Mouse (Mus musculus): ENCODE measurements around the gene Grhl3. TPM values are rescaled to one million over a fixed set of nuclear protein-coding genes. Genes with fewer than 3 reads are reported as not detected.
A peak's percentile ranks its signal among the peaks of the same experiment; 100 is the strongest.

Gene Grhl3
- polyA plus RNA-seq, 1 experiment from 2014 or later = 4.7 TPM

DNA sequence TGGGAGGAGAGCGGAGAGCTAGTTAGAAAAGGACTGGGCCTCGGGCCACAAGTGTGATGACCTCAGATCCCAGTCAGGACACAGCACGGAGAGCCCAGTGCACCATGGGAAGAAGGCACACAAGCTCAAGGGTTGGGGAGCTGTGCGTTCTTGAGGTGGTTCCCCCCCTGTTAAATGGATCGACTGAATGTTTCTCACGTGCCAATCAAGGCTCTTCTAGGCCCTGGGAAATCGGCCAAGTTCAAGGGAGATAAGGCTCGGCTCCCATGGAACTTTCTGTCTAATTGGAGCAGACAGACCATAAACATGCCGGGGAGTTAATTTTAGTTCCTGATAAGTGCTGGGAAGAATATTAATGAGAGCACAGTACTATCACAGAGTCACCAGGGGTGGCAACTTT lies 8.0 kb downstream of the Grhl3 start:
- 14% methylated on average over 9 of the region's 9 CpGs for WGBS
- Histone ChIP-seq H3K9ac (ENCODE audit: low read length) (no peak overlapping the region), H3K4me3 (ENCODE audit: low read length) (no peak overlapping the region), H3K27ac (ENCODE audit: low read length) (peak overlapping the region; percentile 60; the same call in 1 of the 2 replicates), H3K27me3 (ENCODE audit: control insufficient read depth, insufficient read depth, low read depth, low read length) (peaks cover 9% of the 10 kb centered on the region), H3K4me2 (ENCODE audit: low read depth, low read length) (no peak overlapping the region), H3K36me3 (ENCODE audit: control insufficient read depth, insufficient read depth, low read length) (no peaks in the 10 kb centered on the region), H3K4me1 (replicated peaks; ENCODE audit: control insufficient read depth, insufficient read depth, low read length) (peaks cover 26% of the 10 kb centered on the region), H3K9me3 (ENCODE audit: control insufficient read depth, low read length) (no peaks in the 10 kb centered on the region)
- peak; percentile 56 for ATAC-seq (ENCODE audit: low read depth)

DNA sequence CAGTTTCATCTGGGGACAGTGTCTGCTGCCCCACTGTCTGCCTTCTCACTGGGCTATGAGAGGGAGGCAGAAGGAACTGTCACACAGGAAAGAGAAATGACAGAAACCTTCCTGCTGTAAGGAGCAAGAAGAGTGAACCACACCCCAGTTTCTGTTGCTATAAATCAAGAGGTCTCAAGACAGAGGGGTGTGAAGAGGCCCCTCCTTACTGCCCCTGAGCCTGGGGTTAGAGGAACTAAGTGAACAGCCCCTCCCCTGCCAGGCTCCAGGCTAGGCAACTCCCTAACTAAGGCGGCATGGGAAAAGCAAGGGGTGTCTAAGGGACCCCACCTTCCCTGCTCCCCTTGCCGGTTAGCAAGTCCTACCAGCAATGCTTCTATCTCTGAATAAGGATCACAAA lies 9.6 kb downstream of the Grhl3 start:
- Histone ChIP-seq H3K9ac (ENCODE audit: low read length) (no peak overlapping the region), H3K4me3 (ENCODE audit: low read length) (no peak overlapping the region), H3K27ac (ENCODE audit: low read length) (0 out of 2 replicates have a peak overlapping the region, but pooled peaks have one; percentile 38), H3K4me2 (ENCODE audit: low read depth, low read length) (no peak overlapping the region), H3K27me3 (ENCODE audit: control insufficient read depth, insufficient read depth, low read depth, low read length) (peaks cover 4% of the 10 kb centered on the region; the same call in 1 of the 2 replicates), H3K9me3 (ENCODE audit: control insufficient read depth, low read length) (no peaks in the 10 kb centered on the region), H3K36me3 (ENCODE audit: control insufficient read depth, insufficient read depth, low read length) (no peaks in the 10 kb centered on the region), H3K4me1 (replicated peaks; ENCODE audit: control insufficient read depth, insufficient read depth, low read length) (peaks cover 18% of the 10 kb centered on the region)
- 22% methylated on average over 2 of the region's 2 CpGs for WGBS
- ATAC-seq (ENCODE audit: low read depth) = no peak

DNA sequence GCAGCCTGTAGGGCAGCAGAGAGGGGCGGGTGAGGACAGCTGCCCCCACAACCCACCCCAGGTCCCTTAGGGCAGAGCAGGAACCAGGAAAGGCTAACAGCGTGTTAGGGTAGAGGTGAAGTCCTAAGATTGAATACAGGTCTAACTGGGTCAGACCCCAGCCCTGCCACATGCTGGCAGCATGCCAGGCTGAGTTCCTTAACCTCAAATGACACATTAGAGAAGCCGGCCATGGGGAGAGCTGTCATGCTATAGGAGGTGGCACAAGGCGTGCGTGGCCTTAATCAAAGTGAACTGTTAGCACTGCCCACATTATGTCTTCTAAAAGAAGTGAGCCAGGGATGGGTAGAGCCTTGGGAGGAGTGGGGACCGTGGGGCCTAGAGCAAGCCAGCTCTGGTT lies 24.1 kb downstream of the Grhl3 start:
- Histone ChIP-seq H3K36me3 (ENCODE audit: control insufficient read depth, insufficient read depth, low read length) (no peaks in the 10 kb centered on the region), H3K27me3 (ENCODE audit: control insufficient read depth, insufficient read depth, low read depth, low read length) (no peaks in the 10 kb centered on the region), H3K9me3 (ENCODE audit: control insufficient read depth, low read length) (no peaks in the 10 kb centered on the region), H3K9ac (ENCODE audit: low read length) (no peak overlapping the region), H3K4me2 (ENCODE audit: low read depth, low read length) (no peak overlapping the region), H3K4me1 (replicated peaks; ENCODE audit: control insufficient read depth, insufficient read depth, low read length) (peaks cover 42% of the 10 kb centered on the region), H3K4me3 (ENCODE audit: low read length) (no peak overlapping the region), H3K27ac (ENCODE audit: low read length) (no peak overlapping the region)
- WGBS = 46% methylated on average over 6 of the region's 6 CpGs
- ATAC-seq (ENCODE audit: low read depth) = no peak

DNA sequence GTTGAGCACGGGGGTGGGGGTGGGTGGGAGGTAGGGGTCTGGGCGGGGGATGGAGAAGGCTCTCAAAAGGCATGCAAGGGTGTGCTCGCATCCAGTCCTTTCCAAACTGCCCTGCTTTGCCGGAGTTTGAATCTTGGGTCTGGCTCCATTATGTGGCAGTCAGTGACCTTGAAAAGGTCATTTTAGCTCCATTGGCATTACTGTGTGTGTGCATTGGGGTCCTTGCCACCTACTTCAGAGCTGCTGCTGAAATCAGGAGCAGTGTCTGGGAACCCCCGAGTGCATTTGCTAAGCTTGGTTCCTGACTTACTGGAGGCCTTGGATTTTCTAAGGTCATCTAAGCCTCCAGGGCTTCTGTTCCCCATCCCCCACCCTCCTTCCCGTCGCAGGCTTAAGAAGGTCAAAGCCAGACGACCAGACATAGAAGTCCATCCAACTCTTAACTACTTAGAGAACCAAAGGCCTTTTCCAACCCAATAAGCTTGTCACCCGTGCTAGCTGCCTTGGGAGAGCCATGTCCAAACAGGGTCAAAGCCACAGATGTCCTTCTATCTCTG lies 24.8 kb downstream of the Grhl3 start:
- Histone ChIP-seq H3K9me3 (ENCODE audit: control insufficient read depth, low read length) (no peaks in the 10 kb centered on the region), H3K27ac (ENCODE audit: low read length) (no peak overlapping the region; the same call in 1 of the 2 replicates), H3K27me3 (ENCODE audit: control insufficient read depth, insufficient read depth, low read depth, low read length) (no peaks in the 10 kb centered on the region), H3K36me3 (ENCODE audit: control insufficient read depth, insufficient read depth, low read length) (no peaks in the 10 kb centered on the region), H3K4me3 (ENCODE audit: low read length) (no peak overlapping the region), H3K4me1 (replicated peaks; ENCODE audit: control insufficient read depth, insufficient read depth, low read length) (peaks cover 43% of the 10 kb centered on the region), H3K9ac (ENCODE audit: low read length) (no peak overlapping the region), H3K4me2 (ENCODE audit: low read depth, low read length) (no peak overlapping the region)
- ATAC-seq (ENCODE audit: low read depth) = no peak
- 28% methylated on average over 9 of the region's 9 CpGs for WGBS

DNA sequence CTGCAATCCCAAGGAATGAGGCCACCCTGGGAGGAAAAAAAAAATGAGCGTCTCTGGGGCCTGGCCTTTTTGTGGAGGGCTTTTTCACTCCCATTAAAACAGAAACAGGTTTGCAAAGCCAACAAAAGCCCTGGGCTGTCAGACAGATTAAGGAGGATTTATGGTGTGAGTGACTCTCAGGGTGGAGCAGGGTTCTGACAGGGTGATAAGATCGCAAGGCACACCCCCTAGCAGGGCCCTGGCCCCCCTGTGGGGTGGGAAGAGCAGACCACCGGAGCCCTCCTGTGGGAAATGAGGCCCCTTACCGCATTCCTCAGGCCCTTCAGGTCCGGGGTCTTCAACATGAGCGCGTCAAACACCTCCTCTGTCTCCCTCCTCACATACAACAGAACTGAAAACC lies 25.3 kb downstream of the Grhl3 start:
- ATAC-seq (ENCODE audit: low read depth) = 0 out of 2 replicates have a peak, but pooled peaks have one; percentile 6
- Histone ChIP-seq H3K4me3 (ENCODE audit: low read length) (no peak overlapping the region), H3K9ac (ENCODE audit: low read length) (no peak overlapping the region), H3K27ac (ENCODE audit: low read length) (peak overlapping the region; percentile 83), H3K36me3 (ENCODE audit: control insufficient read depth, insufficient read depth, low read length) (no peaks in the 10 kb centered on the region), H3K4me2 (ENCODE audit: low read depth, low read length) (no peak overlapping the region), H3K9me3 (ENCODE audit: control insufficient read depth, low read length) (no peaks in the 10 kb centered on the region), H3K4me1 (replicated peaks; ENCODE audit: control insufficient read depth, insufficient read depth, low read length) (peaks cover 43% of the 10 kb centered on the region), H3K27me3 (ENCODE audit: control insufficient read depth, insufficient read depth, low read depth, low read length) (no peaks in the 10 kb centered on the region)
- WGBS = 13% methylated on average over 7 of the region's 7 CpGs

DNA sequence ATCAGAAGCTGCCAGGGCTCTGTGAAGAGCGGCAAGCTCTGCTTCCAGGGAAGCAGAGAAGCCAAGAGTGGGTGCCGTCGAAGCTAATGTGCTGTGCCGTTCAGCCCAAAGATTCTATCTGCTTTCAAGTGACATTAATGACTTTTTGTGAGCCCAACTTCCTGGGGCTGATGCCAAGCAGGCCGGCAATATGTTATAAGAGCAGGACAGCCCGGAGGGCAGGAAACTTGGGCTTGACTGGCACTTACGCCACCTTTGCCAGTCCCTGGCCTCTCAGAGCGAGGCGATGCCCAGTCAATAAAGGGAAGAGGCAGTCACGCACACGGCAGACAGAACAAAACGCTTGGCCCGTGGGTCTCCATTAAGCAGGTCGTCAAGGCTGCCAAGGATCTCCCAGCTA lies 25.9 kb downstream of the Grhl3 start:
- Histone ChIP-seq H3K9me3 (ENCODE audit: control insufficient read depth, low read length) (no peaks in the 10 kb centered on the region), H3K9ac (ENCODE audit: low read length) (no peak overlapping the region), H3K27me3 (ENCODE audit: control insufficient read depth, insufficient read depth, low read depth, low read length) (no peaks in the 10 kb centered on the region), H3K4me3 (ENCODE audit: low read length) (no peak overlapping the region), H3K4me2 (ENCODE audit: low read depth, low read length) (no peak overlapping the region), H3K4me1 (replicated peaks; ENCODE audit: control insufficient read depth, insufficient read depth, low read length) (peaks cover 43% of the 10 kb centered on the region), H3K27ac (ENCODE audit: low read length) (peak overlapping the region; percentile 83), H3K36me3 (ENCODE audit: control insufficient read depth, insufficient read depth, low read length) (no peaks in the 10 kb centered on the region)
- ATAC-seq (ENCODE audit: low read depth) = 0 out of 2 replicates have a peak, but pooled peaks have one; percentile 2
- WGBS = 25% methylated on average over 14 of the region's 14 CpGs

DNA sequence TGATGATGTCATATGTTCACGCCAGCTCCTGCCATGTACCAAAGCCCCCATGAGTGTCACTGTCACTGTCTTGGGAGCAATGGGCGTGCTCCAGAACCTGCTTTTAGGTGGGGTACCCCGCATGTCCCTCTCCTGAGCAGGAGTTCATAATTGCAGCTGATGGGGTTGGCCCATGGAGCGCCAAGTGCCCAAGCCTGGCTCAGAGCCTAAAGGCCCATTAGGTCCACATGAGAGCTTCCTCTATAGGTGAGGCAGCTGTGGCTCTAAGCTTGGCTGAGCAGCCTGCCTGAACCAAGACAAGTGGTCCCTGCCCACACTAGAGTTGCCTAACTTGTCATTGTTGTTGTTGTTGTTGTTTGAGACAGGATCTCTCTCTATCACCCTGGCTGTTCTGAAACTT lies 26.6 kb downstream of the Grhl3 start:
- peaks cover 43% of the 10 kb centered on the region for H3K4me1 ChIP-seq (replicated peaks; ENCODE audit: control insufficient read depth, insufficient read depth, low read length)
- H3K27me3 ChIP-seq (ENCODE audit: control insufficient read depth, insufficient read depth, low read depth, low read length) = no peaks in the 10 kb centered on the region
- no peaks in the 10 kb centered on the region for H3K9me3 ChIP-seq (ENCODE audit: control insufficient read depth, low read length)
- ATAC-seq (ENCODE audit: low read depth) = peak; percentile 41
- 67% methylated on average over 4 of the region's 4 CpGs for WGBS
- H3K27ac ChIP-seq (ENCODE audit: low read length) = peak overlapping the region; percentile 83
- no peak overlapping the region for H3K4me2 ChIP-seq (ENCODE audit: low read depth, low read length)
- H3K4me3 ChIP-seq (ENCODE audit: low read length) = no peak overlapping the region
- H3K36me3 ChIP-seq (ENCODE audit: control insufficient read depth, insufficient read depth, low read length) = no peaks in the 10 kb centered on the region
- no peak overlapping the region for H3K9ac ChIP-seq (ENCODE audit: low read length)

DNA sequence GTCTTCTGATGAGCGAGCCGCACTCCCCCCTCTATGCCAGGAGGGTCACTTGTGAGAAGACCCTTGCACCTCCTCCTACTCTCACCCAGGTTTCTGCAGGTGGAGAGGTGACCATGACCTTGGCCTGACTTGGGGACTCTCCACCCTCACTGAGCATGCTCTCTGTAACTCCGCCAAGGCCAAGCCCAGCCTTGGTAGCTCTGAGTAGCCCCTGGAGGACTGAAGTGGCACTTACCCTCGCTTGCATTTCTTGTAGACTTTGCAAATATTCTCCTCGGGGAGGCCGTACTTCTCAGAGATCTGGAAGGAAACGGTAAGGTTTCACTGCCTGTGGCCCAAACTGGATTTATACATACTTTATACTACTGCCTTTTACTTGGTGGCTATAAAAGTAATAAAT lies 27.4 kb downstream of the Grhl3 start:
- Histone ChIP-seq H3K27ac (ENCODE audit: low read length) (peak overlapping the region; percentile 83), H3K4me2 (ENCODE audit: low read depth, low read length) (peak overlapping the region; percentile 59; the same call in 1 of the 2 replicates), H3K4me1 (replicated peaks; ENCODE audit: control insufficient read depth, insufficient read depth, low read length) (peaks cover 43% of the 10 kb centered on the region), H3K4me3 (ENCODE audit: low read length) (no peak overlapping the region), H3K9me3 (ENCODE audit: control insufficient read depth, low read length) (no peaks in the 10 kb centered on the region), H3K36me3 (ENCODE audit: control insufficient read depth, insufficient read depth, low read length) (no peaks in the 10 kb centered on the region), H3K27me3 (ENCODE audit: control insufficient read depth, insufficient read depth, low read depth, low read length) (no peaks in the 10 kb centered on the region), H3K9ac (ENCODE audit: low read length) (no peak overlapping the region)
- WGBS = 61% methylated on average over 7 of the region's 7 CpGs
- peak; percentile 73 for ATAC-seq (ENCODE audit: low read depth)

DNA sequence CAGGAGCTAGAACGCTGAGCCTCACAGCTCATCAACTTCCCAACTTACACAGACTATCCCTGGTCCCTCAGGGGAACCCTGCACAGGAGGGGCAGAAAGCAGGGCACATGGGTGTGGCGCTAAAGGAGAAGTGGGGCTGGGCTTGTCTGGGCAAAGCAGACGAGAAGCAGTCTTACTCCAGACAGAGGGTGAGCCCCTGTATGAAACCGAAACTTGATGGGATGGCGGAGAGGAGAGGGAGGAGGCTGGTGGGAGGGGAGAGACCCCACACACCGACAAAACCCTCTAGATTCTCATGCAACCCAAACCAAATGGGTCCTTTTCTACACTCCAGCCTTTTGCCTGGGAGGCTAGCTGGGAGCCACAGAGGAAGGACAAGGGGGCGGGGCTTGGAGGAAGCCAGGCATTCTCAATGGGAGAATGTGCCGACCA lies 28.3 kb downstream of the Grhl3 start:
- H3K27me3 ChIP-seq (ENCODE audit: control insufficient read depth, insufficient read depth, low read depth, low read length) = no peaks in the 10 kb centered on the region
- H3K4me3 ChIP-seq (ENCODE audit: low read length) = peak overlapping the region; percentile 40
- no peaks in the 10 kb centered on the region for H3K9me3 ChIP-seq (ENCODE audit: control insufficient read depth, low read length)
- peak overlapping the region; percentile 57 for H3K9ac ChIP-seq (ENCODE audit: low read length)
- H3K4me1 ChIP-seq (replicated peaks; ENCODE audit: control insufficient read depth, insufficient read depth, low read length) = peaks cover 43% of the 10 kb centered on the region
- peak; percentile 35; the same call in 1 of the 2 replicates for ATAC-seq (ENCODE audit: low read depth)
- 13% methylated on average over 8 of the region's 8 CpGs for WGBS
- no peaks in the 10 kb centered on the region for H3K36me3 ChIP-seq (ENCODE audit: control insufficient read depth, insufficient read depth, low read length)
- H3K27ac ChIP-seq (ENCODE audit: low read length) = peak overlapping the region; percentile 83
- H3K4me2 ChIP-seq (ENCODE audit: low read depth, low read length) = peak overlapping the region; percentile 59

All from lung, embryonic 16.5 days (tissue).